Mouse (Mus musculus) heart, adult 2 months (tissue): Measurements from ENCODE around the gene Odf3b. TPM values are rescaled to one million over a fixed set of nuclear protein-coding genes. Genes with fewer than 3 reads are reported as not detected.

Experiments
- DNase-seq, 2 experiments: peaks; one replicate each; pipeline ENCODE4 v3.0.0; 2021
- H3K27ac ChIP-seq: fragments of 200-600 bp; 2 replicates; pipeline ENCODE4 v1.8.1; 2022
- H3K27me3 ChIP-seq: fragments of 200-500 bp; 2 replicates; pipeline ENCODE4 v1.6.1; 2012; ENCODE audit warnings: mild to moderate bottlenecking, low read length, inconsistent platforms, mixed read lengths; ENCODE audit not compliant: control insufficient read depth, insufficient read depth
- H3K36me3 ChIP-seq: fragments of 200-500 bp; 2 replicates; pipeline ENCODE4 v1.6.1; 2012; ENCODE audit warnings: low read length, inconsistent platforms; ENCODE audit not compliant: control insufficient read depth, insufficient read depth
- H3K4me1 ChIP-seq: fragments of 200-500 bp; 2 replicates; pipeline ENCODE4 v1.6.1; 2011; ENCODE audit warnings: low read length; ENCODE audit not compliant: control insufficient read depth, insufficient read depth
- H3K4me3 ChIP-seq: fragments of 200-600 bp; 2 replicates; pipeline ENCODE4 v1.8.1; 2022
- H3K79me2 ChIP-seq: fragments of 200-500 bp; replicated peaks from 2 replicates; pipeline ENCODE4 v1.6.1; 2012; ENCODE audit warnings: mild to moderate bottlenecking, inconsistent platforms, low read length, moderate library complexity, mixed read lengths; ENCODE audit not compliant: control insufficient read depth, insufficient read depth
- H3K9ac ChIP-seq: fragments of 200-500 bp; 2 replicates; pipeline ENCODE4 v1.6.1; 2012; ENCODE audit warnings: low read depth, mild to moderate bottlenecking, control low read depth, inconsistent platforms, low read length, mixed read lengths
- CTCF ChIP-seq: fragments of 200-600 bp; IDR thresholded peaks from 2 replicates; pipeline ENCODE4 v1.8.1; 2022; ENCODE audit warnings: antibody characterized with exemption, mild to moderate bottlenecking, moderate library complexity
- EP300 ChIP-seq: fragments of 200-500 bp; IDR thresholded peaks from 2 replicates; pipeline ENCODE4 v1.6.1; 2011; ENCODE audit warnings: low read depth, low read length, control low read depth; ENCODE audit not compliant: insufficient read depth
- POLR2A ChIP-seq: fragments of 200-500 bp; IDR thresholded peaks from 2 replicates; pipeline ENCODE4 v1.6.1; 2011; ENCODE audit warnings: mild to moderate bottlenecking, low read depth, low read length, control low read depth; ENCODE audit not compliant: insufficient read depth
- WGBS: fragments of 180-500 bp; shearing (Covaris S2); methylation state at CpG from one replicate; pipeline ENCODE4 v1.1.7; 2018; 5-methylcytosine and 5-hydroxymethylcytosine counted together
- intact Hi-C: fragments of 180-260 bp; cut with DNase I; formaldehyde crosslinking; loops from one replicate; pipeline ENCODE4 v1.15.1; 2025
- polyA plus RNA-seq: library from polyadenylated mRNA; depleted of rRNA; stranded (reverse); fragments of >200 nt; gene quantifications from 2 replicates; pipeline ENCODE4 v1.2.3, GENCODE M21; 2012
- total RNA-seq, 2 experiments: library from RNA; stranded (reverse); gene quantifications; 2 replicates each; pipeline ENCODE4 v1.2.3; 2021

Odf3b gene
- total and polyA plus RNA-seq, 3 experiments: 0.91 to 9.1 (median 0.94) TPM

DNA sequence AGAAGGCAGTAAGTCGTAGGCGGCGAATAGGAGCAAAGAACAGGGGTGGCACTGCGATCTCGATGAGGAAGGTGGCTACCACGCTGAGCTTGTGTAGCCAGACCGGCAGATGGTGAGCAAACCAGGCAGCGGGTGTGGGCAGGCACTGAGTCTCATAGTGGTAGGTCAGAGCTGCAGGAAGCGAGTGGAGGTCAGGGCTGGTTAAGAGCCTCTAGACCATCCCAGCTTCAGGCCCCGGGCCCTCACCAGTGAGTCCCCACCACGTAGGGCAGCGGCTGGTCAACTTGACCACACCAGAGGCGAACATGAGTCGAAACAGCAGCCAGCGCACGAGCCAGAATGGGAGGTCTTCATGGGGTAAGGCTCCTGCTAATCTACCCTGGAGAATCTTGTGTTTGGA lies 25.2 kb downstream of the Odf3b start:
- DNase-seq: no peak
- Histone ChIP-seq H3K4me1 (peaks cover 7% of the 10 kb centered on the region), H3K36me3 (no peaks in the 10 kb centered on the region; the same call in 1 of the 2 replicates), H3K4me3 (no peak overlapping the region), H3K27ac (no peak overlapping the region), H3K79me2 (peaks cover 3% of the 10 kb centered on the region), H3K27me3 (no peaks in the 10 kb centered on the region), H3K9ac (no peak overlapping the region)
- 95% methylated on average over 16 of the region's 16 CpGs for WGBS
- intact Hi-C loops: loop anchor here (2.0 kb wide), 2 partner anchors 19 to 39 kb away; partner anchors contain the start of genes Sbf1 and Sco2
- TF ChIP-seq CTCF (no peak), EP300 (no peak), POLR2A (no peak)

DNA sequence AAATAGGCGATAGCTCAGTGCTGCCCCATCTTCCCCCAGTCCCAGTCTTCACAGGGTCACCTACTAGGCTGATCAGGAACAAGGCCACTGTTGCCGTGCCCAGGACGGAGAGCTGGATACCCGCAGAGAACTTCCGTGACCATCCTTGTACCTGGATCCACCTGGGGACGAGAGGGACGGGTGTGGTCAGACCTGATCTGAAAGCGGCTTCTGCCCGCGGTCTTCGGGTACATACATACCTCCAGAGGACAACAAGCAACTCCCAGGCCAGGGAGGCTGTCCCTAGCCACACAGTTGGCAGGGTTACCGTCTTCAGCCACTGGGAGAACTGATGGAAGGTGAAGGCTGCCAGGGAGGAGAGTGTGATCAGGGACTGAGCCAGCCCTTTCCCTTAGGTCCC lies 26.3 kb downstream of the Odf3b start:
- Histone ChIP-seq H3K9ac (no peak overlapping the region), H3K4me1 (peaks cover 7% of the 10 kb centered on the region), H3K27me3 (no peaks in the 10 kb centered on the region), H3K36me3 (no peaks in the 10 kb centered on the region; the same call in 1 of the 2 replicates), H3K4me3 (no peak overlapping the region), H3K27ac (no peak overlapping the region), H3K79me2 (peaks cover 3% of the 10 kb centered on the region)
- WGBS: 97% methylated on average over 12 of the region's 12 CpGs
- no peak for DNase-seq
- TF ChIP-seq EP300: no peak
- TF ChIP-seq POLR2A: no peak
- TF ChIP-seq CTCF: no peak
- intact Hi-C loops: no loop called here

DNA sequence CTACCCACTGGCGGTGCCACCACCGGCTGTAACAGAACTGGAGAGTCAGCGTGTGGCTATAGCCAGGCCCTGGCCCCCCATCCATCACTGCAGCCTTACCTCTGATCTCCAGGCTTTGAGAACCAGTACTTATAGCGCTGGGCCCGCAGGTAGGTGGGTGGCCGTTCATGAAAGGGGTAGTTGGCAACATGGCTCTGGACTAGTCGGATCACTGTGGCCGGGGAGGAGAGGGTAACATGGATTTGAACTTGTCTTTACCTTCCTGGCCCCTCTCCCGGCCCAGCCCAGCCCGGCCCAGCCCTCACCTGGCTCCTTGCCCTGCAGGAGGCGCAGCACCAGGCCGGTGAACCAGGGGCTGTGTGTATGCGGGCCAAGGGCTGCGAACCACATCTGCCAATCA lies 27.0 kb downstream of the Odf3b start:
- WGBS: 90% methylated on average over 14 of the region's 14 CpGs
- Histone ChIP-seq H3K4me3 (no peak overlapping the region), H3K4me1 (peaks cover 7% of the 10 kb centered on the region), H3K9ac (no peak overlapping the region), H3K79me2 (peaks cover 3% of the 10 kb centered on the region), H3K27me3 (no peaks in the 10 kb centered on the region), H3K27ac (no peak overlapping the region), H3K36me3 (no peaks in the 10 kb centered on the region; the same call in 1 of the 2 replicates)
- intact Hi-C loops: no loop called here
- TF ChIP-seq CTCF (no peak), EP300 (no peak), POLR2A (no peak)
- no peak for DNase-seq

DNA sequence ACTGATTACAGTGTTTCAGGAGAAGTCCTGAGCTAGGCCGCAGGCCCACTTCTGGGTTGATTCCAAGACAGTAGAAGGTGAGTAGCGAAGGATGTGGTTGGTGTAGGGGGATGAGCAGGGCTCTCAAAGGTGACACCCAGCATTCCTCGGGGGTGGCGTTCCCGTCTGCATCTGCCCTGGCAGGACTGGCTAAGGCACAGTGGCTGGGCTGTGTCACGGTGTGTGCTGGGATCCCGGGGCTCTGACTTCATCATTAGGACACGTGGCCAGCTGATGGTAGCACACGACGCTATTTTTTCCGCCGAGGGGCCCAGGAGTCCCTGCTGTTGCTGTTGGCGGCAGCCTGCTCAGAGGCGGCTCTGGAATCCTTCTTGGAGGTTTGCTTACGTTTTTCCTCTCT lies 27.8 kb downstream of the Odf3b start:
- no peak overlapping the region for H3K4me3 ChIP-seq
- WGBS: 67% methylated on average over 15 of the region's 15 CpGs
- no peaks in the 10 kb centered on the region for H3K27me3 ChIP-seq
- DNase-seq: no peak
- intact Hi-C loops: no loop called here
- peak overlapping the region; percentile 82 for H3K27ac ChIP-seq
- peaks cover 3% of the 10 kb centered on the region for H3K79me2 ChIP-seq
- no peaks in the 10 kb centered on the region; the same call in 1 of the 2 replicates for H3K36me3 ChIP-seq
- no peak overlapping the region for H3K9ac ChIP-seq
- TF ChIP-seq EP300 (no peak), POLR2A (no peak), CTCF (no peak)
- H3K4me1 ChIP-seq: peaks cover 7% of the 10 kb centered on the region

DNA sequence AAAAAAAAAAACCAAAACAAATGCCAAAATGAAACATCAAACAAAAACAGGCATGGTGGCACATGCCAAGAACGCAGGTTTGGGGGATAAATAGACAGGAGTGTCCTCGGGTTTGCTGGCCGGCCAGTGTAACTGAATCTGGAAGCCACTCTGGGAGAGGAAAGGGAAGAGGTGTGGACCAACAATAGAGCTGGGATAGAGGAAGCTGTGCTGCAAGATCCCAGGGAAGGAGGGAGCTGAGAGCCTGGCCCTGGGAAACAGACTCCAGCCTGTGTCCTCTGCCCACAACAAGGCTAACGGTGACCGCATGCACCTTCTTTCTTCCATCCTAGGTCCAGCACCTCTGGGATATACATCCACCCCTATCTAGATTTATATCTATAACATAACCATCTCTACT lies 28.6 kb downstream of the Odf3b start:
- peak overlapping the region; percentile 29; the same call in 1 of the 2 replicates for H3K9ac ChIP-seq
- peaks cover 7% of the 10 kb centered on the region for H3K4me1 ChIP-seq
- H3K4me3 ChIP-seq: peak overlapping the region; percentile 32
- H3K27me3 ChIP-seq: no peaks in the 10 kb centered on the region
- peak overlapping the region; percentile 82 for H3K27ac ChIP-seq
- TF ChIP-seq POLR2A (peak; percentile 69), EP300 (0 out of 2 replicates have a peak, but pooled peaks have one; percentile 23), CTCF (0 out of 2 replicates have a peak, but pooled peaks have one; percentile 3)
- intact Hi-C loops: no loop called here
- DNase-seq: no peak
- peaks cover 3% of the 10 kb centered on the region for H3K79me2 ChIP-seq
- H3K36me3 ChIP-seq: no peaks in the 10 kb centered on the region; the same call in 1 of the 2 replicates
- 57% methylated on average over 5 of the region's 5 CpGs for WGBS

DNA sequence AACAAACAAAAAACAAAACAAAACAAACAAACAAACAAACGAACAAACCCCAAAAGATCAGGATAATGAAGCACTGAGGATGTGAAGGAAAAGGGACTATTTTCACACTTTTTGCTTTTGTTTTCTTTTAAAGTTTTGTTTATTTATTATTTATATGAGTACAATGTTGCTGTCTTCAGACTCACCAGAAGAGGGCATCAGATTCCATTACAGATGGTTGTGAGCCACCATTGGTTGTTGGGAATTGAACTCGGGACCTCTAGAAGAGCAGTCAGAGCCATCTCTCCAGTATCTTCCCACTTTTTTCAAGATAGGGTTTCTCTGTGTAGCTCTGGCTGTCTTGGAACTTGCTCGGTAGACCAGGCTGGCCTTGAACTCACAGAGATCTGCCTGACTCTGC lies 35.8 kb downstream of the Odf3b start:
- 77% methylated on average over 3 of the region's 3 CpGs for WGBS
- intact Hi-C loops: loop anchor here (5.0 kb wide), 1 partner anchor 189 kb away; no protein-coding TSS in a partner anchor
- H3K4me1 ChIP-seq: no peaks in the 10 kb centered on the region
- H3K27ac ChIP-seq: no peak overlapping the region
- H3K79me2 ChIP-seq: no peaks in the 10 kb centered on the region
- DNase-seq: no peak
- no peak for TF ChIP-seq POLR2A
- no peak for TF ChIP-seq EP300
- peak; percentile 75 for TF ChIP-seq CTCF
- no peak overlapping the region for H3K4me3 ChIP-seq
- no peaks in the 10 kb centered on the region for H3K27me3 ChIP-seq
- no peaks in the 10 kb centered on the region for H3K36me3 ChIP-seq
- H3K9ac ChIP-seq: no peak overlapping the region
